ENCODE assay signal across 11 mouse cellular contexts in genomic region chr1:54555364-54556140, GRCm38 (mm10). TPM values are rescaled to one million over a fixed set of nuclear protein-coding genes. Genes with fewer than 3 reads are reported as not detected.
A peak's percentile ranks its signal among the peaks of the same experiment; 100 is the strongest.
DNase-seq lines count a peak whose midpoint lies in the region.
"Had no signal": no experiment of that assay in that cellular context is flagged by ENCODE, and none has a peak within 500 bp of the region (broad histone marks: within the 10 kb centered on the region; RNA-seq: fewer than 3 reads in every experiment).

No protein-coding gene starts in this region.

- H3K4me3 ChIP-seq in macrophage (ENCODE audit: inconsistent target), result peak overlapping the region; percentile 87; the same call in 1 of the 2 replicates

- DNase-seq in embryo, embryonic 10.5 days (ENCODE audit: low spot score), result peak; percentile 10
- no peak for DNase-seq in embryo, embryonic 9.5 days (ENCODE audit: extremely low spot score)
- peak; percentile 23 for DNase-seq in retina, embryonic 14.5 days (ENCODE audit: low spot score)
- no peak for DNase-seq in retina, postnatal 1 day
- DNase-seq in spleen, postnatal 14 days (ENCODE audit: low spot score in 2 of 2), result no peak
- no peak for DNase-seq in thymus, postnatal 0 days (ENCODE audit: low spot score)
- DNase-seq in adrenal gland, adult 18-20 months (ENCODE audit: low spot score in 2 of 2), result no peak
- DNase-seq: adrenal gland, postnatal 10 days; embryo, embryonic 11 days; heart, postnatal 14 days had no signal

- H3K27ac ChIP-seq in macrophage, result no peak overlapping the region

- peaks cover 66% of the 10 kb centered on the region for H3K79me2 ChIP-seq in macrophage (ENCODE audit: inconsistent target)

- WGBS in macrophage (ENCODE audit: missing documents), result 79% methylated on average over 4 of the region's 4 CpGs

- 0 out of 2 replicates have a peak, but pooled peaks cover 3% of the 10 kb centered on the region for H3K36me3 ChIP-seq in macrophage (ENCODE audit: inconsistent target)

RNA-seq across cellular contexts. Expression of gene Pgap1, which starts 1.9 kb away (rescaled TPM):
- 100 to 1,000 TPM in 18 of 26 experiments, 10 to 100 TPM in 8; 22.8 to 344 (median 153) TPM for total RNA-seq in macrophage (2018; cell fraction: chromatin; rRNA removed)
- 10 to 100 TPM; 18.9 to 91.9 (median 49.2) TPM for total RNA-seq in macrophage (2018; cell fraction: cytosol; rRNA removed)
- 100 to 1,000 TPM in 14 of 26 experiments, 10 to 100 TPM in 12; 28.9 to 238 (median 118) TPM for total RNA-seq in macrophage (2018; cell fraction: nucleus; rRNA removed)
- polyA plus RNA-seq in macrophage (2018), result 13.7 to 42.1 TPM (median 34.1 TPM) in 3 replicates
- 0.82 and 0.87 TPM in 2 replicates for polyA plus RNA-seq in thymus, postnatal 0 days (2015; fragmentation: Nextera tagmentation; extraction: Ambion mirVana)
- 1 to 10 TPM; 3.5 to 6.3 TPM for total RNA-seq in adrenal gland, adult 18-20 months (2021)

Comparison
In these comparisons a context has a peak if more than half of its experiments do, and no peak if none do; other contexts are left out.
1. DNase-seq: peak in embryo, embryonic 10.5 days (single experiment) and retina, embryonic 14.5 days (single experiment); none in embryo, embryonic 9.5 days (single experiment), retina, postnatal 1 day (single experiment), spleen, postnatal 14 days (0 of 2), thymus, postnatal 0 days (single experiment) and adrenal gland, adult 18-20 months (0 of 2).